Mouse (Mus musculus) hindlimb bud, embryonic 11.5 days (tissue): ENCODE data around the gene Prkaa1.

Experiments used
- DNase-seq: peaks from one replicate; pipeline ENCODE4 v3.0.0-alpha.2; 2012; ENCODE audit warnings: low read depth, low spot score; ENCODE audit errors: extremely low spot score

Prkaa1 gene

DNA sequence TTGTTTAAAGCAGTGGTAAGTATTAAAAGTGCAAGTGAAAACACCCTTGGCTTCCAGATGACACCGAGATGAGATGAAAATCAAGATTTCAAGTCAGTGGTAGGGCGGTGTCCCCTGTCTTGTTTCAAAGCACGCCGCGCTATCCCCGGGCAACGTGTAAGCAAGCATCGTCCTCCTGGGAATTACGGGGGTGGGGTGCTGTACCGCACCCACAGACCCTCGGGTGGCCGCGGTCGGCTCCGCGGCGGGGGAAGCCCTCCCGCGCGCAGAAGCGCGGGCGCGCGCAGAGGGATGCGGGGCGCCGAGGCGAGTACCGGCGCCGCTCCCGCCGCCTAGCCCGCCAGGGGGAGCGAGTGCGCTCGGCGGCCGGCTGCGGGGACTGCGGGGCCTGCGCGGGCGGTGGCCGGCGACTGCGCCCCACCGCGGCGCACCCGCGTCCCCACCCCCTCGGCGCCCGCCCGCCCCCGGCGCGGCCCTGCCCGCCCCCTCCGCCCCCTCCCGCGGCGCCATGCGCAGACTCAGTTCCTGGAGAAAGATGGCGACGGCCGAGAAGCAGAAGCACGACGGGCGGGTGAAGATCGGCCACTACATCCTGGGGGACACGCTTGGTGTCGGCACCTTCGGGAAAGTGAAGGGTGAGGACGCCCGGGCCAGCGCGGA is at the start of gene Prkaa1:
Prkaa1 (plus strand) TSS at position 501 of the 660 bp plus-strand sequence.
- no peak for DNase-seq

GRCm38 (mm10) chr15:5095534-5096301 is 47.9 kb upstream of the Prkaa1 start:
- no peak for DNase-seq

- DNase-seq, result no peak
Measured at GRCm38 (mm10) chr15:5097376-5097775, 46.3 kb upstream of the Prkaa1 start.

GRCm38 (mm10) chr15:5102312-5102711 is 41.3 kb upstream of the Prkaa1 start:
- no peak for DNase-seq

- DNase-seq, result no peak
Measured at GRCm38 (mm10) chr15:5105891-5106290, 37.8 kb upstream of the Prkaa1 start.

DNA sequence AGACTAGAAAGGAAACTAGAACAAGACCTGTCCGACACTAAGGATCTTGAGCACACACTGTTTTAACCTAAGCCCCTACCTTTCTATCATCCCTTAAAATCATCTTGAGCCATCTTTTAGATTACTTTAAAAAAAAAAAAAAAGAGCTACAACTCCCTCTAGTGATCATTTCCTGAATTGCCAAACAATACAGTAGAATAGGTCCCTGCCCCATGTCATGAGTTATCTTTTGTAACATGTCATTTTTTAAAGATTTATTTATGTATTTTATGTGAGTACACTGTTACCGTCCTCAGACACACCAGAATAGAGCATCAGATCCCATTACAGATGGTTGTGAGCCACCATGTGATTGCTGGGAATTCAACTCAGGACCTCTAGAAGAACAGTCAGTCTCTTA is 37.4 kb upstream of the Prkaa1 start:
- no peak for DNase-seq

- no peak for DNase-seq
Measured at GRCm38 (mm10) chr15:5107686-5108654, 35.7 kb upstream of the Prkaa1 start, which contains the start of gene Card6. Card6 (minus strand) TSS chr15:5108539.

GRCm38 (mm10) chr15:5108655-5109040 is 35.0 kb upstream of the Prkaa1 start:
- DNase-seq, result no peak

DNA sequence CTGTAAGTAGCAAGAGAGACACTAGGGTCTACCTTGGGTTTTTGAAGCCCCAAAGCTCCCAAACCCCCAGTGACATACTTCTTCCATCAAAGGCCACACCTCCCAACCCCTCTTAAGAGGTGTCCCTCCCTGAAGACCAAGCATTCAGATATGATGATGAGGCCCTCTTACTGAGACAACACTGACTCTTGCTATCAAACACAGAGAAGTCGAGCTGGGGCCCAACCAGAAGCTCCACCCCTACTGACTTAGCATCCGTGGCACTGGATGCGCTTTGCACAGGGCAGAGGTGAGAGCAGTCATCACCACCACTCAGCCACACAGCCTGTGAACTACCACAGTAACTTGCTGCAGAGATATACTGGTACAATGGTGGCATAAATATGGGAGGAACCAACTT is 31.0 kb upstream of the Prkaa1 start:
- DNase-seq, result no peak

GRCm38 (mm10) chr15:5115173-5115572 is 28.5 kb upstream of the Prkaa1 start:
- DNase-seq, result no peak

DNA sequence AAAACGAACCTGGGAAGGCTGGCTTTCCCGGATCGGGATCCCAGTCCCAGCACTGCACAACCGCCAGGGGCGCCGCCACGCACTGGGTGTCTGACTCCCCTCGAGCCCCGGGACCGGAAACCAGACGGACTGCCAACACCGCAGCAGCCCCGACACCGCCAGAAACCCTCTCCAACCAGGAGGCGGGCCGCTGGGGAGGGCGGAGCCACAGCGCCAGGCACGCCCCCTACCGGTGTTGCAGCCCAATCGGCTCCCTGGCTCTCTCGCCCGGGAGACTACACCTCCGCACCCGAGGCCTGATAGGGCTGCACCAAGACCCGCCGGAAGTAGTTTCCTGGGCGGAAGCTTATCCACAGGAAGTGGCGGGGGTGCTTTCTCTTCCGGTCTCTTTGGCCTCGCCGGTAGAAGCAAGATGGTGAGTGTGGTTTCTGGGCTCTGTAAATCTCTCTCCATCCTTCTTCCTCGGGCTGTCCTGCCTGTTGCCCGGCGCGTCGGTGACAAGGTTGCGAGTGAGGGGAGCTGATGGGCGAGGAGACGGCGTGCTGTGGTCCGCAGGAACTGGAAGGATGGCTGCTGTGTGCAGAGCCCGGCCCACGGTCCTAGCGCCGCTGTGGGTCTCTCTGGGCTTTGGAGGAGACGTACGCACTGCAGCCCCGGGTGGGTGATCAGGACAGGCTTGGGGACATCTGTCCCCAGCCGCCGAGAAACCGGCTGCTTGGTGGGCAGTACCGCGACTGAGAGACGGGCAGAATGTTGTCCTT is 27.2 kb upstream of the Prkaa1 start, which contains the start of gene Rpl37:
Rpl37 (plus strand) TSS at position 376 of the 761 bp plus-strand sequence.
- peak; percentile 88 for DNase-seq

GRCm38 (mm10) chr15:5117031-5117601 is 26.5 kb upstream of the Prkaa1 start:
- no peak for DNase-seq

GRCm38 (mm10) chr15:5118626-5119025 is 25.0 kb upstream of the Prkaa1 start:
- no peak for DNase-seq

DNA sequence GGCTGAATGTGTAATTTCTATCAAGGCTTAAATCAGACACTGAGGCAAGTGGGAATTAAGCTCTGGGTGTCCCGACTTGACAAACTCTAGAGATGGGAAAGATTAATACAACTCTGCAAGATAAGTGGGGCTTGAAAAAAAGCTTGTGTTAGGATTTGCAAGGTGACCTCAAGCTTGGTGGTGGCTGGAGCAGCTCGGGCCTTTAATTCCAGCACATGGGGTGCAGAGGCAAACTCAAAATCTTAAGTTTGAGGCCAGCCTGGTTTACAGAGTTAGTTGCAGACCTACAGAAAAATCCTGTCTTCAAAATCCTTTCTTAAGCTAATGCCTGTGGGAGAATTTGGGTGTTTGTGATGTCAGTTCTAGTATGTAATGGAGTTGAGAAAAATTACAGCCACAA is 24.5 kb upstream of the Prkaa1 start:
- no peak for DNase-seq

GRCm38 (mm10) chr15:5119707-5120106 is 24.0 kb upstream of the Prkaa1 start:
- DNase-seq, result no peak

DNA sequence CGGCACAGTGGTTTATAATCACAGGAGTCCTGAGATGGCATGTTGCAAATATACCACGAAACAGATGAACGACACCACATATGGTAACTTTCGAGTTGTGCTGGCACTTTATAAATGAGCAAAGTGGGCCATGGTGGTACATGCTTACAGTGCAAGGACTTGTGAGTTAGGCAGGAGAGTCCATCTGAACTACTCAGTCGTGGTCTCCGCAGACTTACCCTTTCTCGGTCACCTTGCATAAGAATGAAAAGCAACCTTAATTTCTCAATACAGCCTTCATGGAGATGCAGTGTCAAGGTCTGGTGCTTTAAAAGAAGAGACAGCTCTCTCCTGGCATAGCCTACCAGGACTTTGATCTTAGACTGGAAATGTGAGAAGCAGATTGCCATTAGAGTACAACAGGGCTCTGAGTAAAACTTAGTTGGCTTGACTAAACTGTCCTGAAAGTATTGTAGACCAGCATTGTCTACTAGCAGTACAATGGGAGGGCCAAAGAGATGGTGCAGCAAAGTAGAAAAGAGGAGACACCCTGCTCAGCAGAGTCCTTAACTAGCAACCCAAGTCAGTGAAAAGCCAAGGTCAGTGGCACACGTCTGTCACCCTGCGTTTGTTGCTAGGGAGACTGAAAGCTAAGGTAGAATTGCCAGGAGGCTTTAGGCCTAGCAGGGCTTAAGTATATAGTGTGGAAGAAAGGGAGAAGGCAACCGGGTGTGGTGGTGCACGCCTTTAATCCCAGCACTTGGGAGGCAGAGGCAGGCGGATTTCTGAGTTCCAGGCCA is 21.9 kb upstream of the Prkaa1 start:
- DNase-seq, result no peak

DNA sequence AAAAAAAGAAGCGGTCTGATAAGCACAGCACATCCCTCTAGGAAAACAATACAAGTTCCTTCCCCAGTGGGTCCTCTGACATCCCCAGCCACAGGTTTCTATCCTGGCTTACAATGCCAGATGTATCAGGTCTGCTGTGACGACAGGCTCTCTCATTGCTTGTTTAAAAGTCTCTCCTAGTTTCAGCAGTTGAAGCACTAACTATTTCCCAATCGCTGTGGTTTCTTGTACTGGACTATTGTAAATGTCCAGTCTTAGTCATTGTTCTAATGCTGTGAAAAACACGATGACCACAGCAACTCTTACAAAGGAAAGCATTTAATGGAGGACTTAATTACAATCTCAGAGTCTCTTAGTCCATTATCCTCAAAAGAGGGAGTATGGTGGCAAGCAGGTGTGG is 17.2 kb upstream of the Prkaa1 start:
- no peak for DNase-seq

DNA sequence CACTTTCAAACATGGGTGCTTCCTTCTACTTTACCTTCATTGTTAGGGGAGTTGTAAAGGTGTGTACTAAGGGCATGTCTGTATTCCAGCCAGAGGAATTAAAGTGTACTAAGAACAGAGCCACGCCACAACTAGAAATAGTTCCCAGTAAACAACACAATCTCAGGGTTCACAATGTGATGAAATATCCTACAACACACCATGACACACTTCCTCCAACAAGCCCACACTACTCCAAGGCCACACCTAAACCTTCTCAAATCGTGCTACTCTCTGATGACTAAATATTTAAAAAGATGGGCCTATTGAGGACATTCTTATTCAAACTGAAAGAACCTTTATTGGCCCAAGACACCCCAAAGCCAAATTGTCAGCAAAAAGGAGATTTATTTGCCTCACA is 16.2 kb upstream of the Prkaa1 start:
- no peak for DNase-seq

- no peak for DNase-seq
Measured at GRCm38 (mm10) chr15:5128176-5128940, 15.3 kb upstream of the Prkaa1 start.
